Mouse (Mus musculus) kidney, embryonic 16.5 days (tissue): ENCODE results near the gene Ncoa1. TPM values are rescaled to one million over a fixed set of nuclear protein-coding genes. Genes with fewer than 3 reads are reported as not detected.
"Not testable (repeated sequence)": the region's sequence is repeated elsewhere in the genome, so short reads cannot be mapped to it uniquely, and the experiment has no call there.

Source experiments
- ATAC-seq: fragments of 200-750 bp; cut with Nextera tagmentation; 2 replicates; pipeline ENCODE4 v1.8.0; 2017; ENCODE audit warnings: moderate TSS enrichment; ENCODE audit not compliant: low FRiP score, low TSS enrichment
- H3K27ac ChIP-seq: fragments of 300-500 bp; sonication (generic); 2 replicates; pipeline ENCODE4 v1.5.1; 2014; ENCODE audit warnings: low read length
- H3K27me3 ChIP-seq: fragments of 300-500 bp; sonication (generic); 2 replicates; pipeline ENCODE4 v1.6.1; 2014; ENCODE audit warnings: low read length, control low read depth, mixed read lengths; ENCODE audit not compliant: insufficient read depth
- H3K36me3 ChIP-seq: fragments of 300-500 bp; sonication (generic); 2 replicates; pipeline ENCODE4 v1.6.1; 2014; ENCODE audit warnings: low read length, control low read depth, mixed read lengths; ENCODE audit not compliant: insufficient read depth
- H3K4me1 ChIP-seq: fragments of 300-500 bp; sonication (generic); 2 replicates; pipeline ENCODE4 v1.6.1; 2014; ENCODE audit warnings: low read length, control low read depth, mixed read lengths; ENCODE audit not compliant: insufficient read depth
- H3K4me2 ChIP-seq: fragments of 300-500 bp; sonication (generic); replicated peaks from 2 replicates; pipeline ENCODE4 v1.6.1; 2014; ENCODE audit warnings: low read depth, low read length
- H3K4me3 ChIP-seq: fragments of 300-500 bp; sonication (generic); 2 replicates; pipeline ENCODE4 v1.5.1; 2014; ENCODE audit warnings: mild to moderate bottlenecking, low read length
- H3K9ac ChIP-seq: fragments of 300-500 bp; sonication (generic); replicated peaks from 2 replicates; pipeline ENCODE4 v1.6.1; 2014; ENCODE audit warnings: low read length
- H3K9me3 ChIP-seq: fragments of 300-500 bp; sonication (generic); 2 replicates; pipeline ENCODE4 v1.6.1; 2016; ENCODE audit warnings: low read length, control low read depth
- WGBS: fragments of 180-500 bp; shearing (Covaris S2); extraction: QIAGEN DNeasy Blood & Tissue Kit; methylation state at CpG from one replicate; pipeline ENCODE4 v1.1.7; 2014; 5-methylcytosine and 5-hydroxymethylcytosine counted together
- polyA plus RNA-seq: library from polyadenylated mRNA; unstranded; fragments of >200 nt; fragmentation: Nextera tagmentation; extraction: Ambion mirVana; gene quantifications from 2 replicates; pipeline ENCODE4 v1.2.1, GENCODE M21; 2015

The Ncoa1 gene
- polyA plus RNA-seq, 1 experiment from 2014 or later: 6.6 TPM

- H3K27me3 ChIP-seq: no peaks in the 10 kb centered on the region
- ATAC-seq: no peak
- H3K36me3 ChIP-seq: no peaks in the 10 kb centered on the region
- H3K4me1 ChIP-seq: no peaks in the 10 kb centered on the region
- WGBS: 80% methylated on average over 3 of the region's 3 CpGs
- H3K27ac ChIP-seq: no peak overlapping the region
- no peak overlapping the region for H3K4me2 ChIP-seq
- no peak overlapping the region for H3K9ac ChIP-seq
- H3K9me3 ChIP-seq: no peaks in the 10 kb centered on the region
- H3K4me3 ChIP-seq: no peak overlapping the region
Measured at GRCm38 (mm10) chr12:4383061-4383460, 93.9 kb downstream of the Ncoa1 start.

GRCm38 (mm10) chr12:4379298-4379957, 97.6 kb downstream of the Ncoa1 start:
- Histone ChIP-seq H3K4me3 (no peak overlapping the region), H3K9me3 (no peaks in the 10 kb centered on the region), H3K4me1 (no peaks in the 10 kb centered on the region), H3K27ac (no peak overlapping the region), H3K27me3 (no peaks in the 10 kb centered on the region), H3K4me2 (no peak overlapping the region), H3K36me3 (no peaks in the 10 kb centered on the region), H3K9ac (no peak overlapping the region)
- ATAC-seq: no peak
- WGBS: 46% methylated on average over 7 of the region's 7 CpGs

- Histone ChIP-seq H3K4me3 (no peak overlapping the region), H3K9me3 (no peaks in the 10 kb centered on the region), H3K9ac (no peak overlapping the region), H3K4me1 (no peaks in the 10 kb centered on the region), H3K4me2 (no peak overlapping the region), H3K27ac (no peak overlapping the region), H3K36me3 (no peaks in the 10 kb centered on the region), H3K27me3 (no peaks in the 10 kb centered on the region)
- ATAC-seq: no peak
- WGBS: 87% methylated on average over 4 of the region's 4 CpGs
Measured at GRCm38 (mm10) chr12:4376475-4376874, 100.5 kb downstream of the Ncoa1 start.

GRCm38 (mm10) chr12:4374816-4375493, 102.0 kb downstream of the Ncoa1 start:
- H3K4me3 ChIP-seq: no peak overlapping the region
- ATAC-seq: no peak
- WGBS: 66% methylated on average over 6 of the region's 6 CpGs
- H3K9me3 ChIP-seq: no peaks in the 10 kb centered on the region
- H3K36me3 ChIP-seq: no peaks in the 10 kb centered on the region
- H3K27me3 ChIP-seq: no peaks in the 10 kb centered on the region
- H3K4me2 ChIP-seq: no peak overlapping the region
- H3K9ac ChIP-seq: no peak overlapping the region
- H3K4me1 ChIP-seq: no peaks in the 10 kb centered on the region
- H3K27ac ChIP-seq: no peak overlapping the region

GRCm38 (mm10) chr12:4371406-4371805, 105.6 kb downstream of the Ncoa1 start:
- H3K9ac ChIP-seq: no peak overlapping the region
- H3K27me3 ChIP-seq: no peaks in the 10 kb centered on the region
- no peaks in the 10 kb centered on the region for H3K4me1 ChIP-seq
- H3K4me2 ChIP-seq: no peak overlapping the region
- H3K9me3 ChIP-seq: no peaks in the 10 kb centered on the region
- H3K36me3 ChIP-seq: no peaks in the 10 kb centered on the region
- 51% methylated on average over 1 of the region's 1 CpGs for WGBS
- no peak overlapping the region for H3K4me3 ChIP-seq
- H3K27ac ChIP-seq: no peak overlapping the region
- ATAC-seq: no peak

- WGBS: 92% methylated on average over 1 of the region's 1 CpGs
Measured at GRCm38 (mm10) chr12:4365951-4366350, 111.0 kb downstream of the Ncoa1 start.

GRCm38 (mm10) chr12:4359475-4359874, 117.5 kb downstream of the Ncoa1 start:
- Histone ChIP-seq H3K9me3 (no peaks in the 10 kb centered on the region), H3K4me2 (no peak overlapping the region), H3K27ac (no peak overlapping the region), H3K27me3 (no peaks in the 10 kb centered on the region), H3K4me3 (no peak overlapping the region), H3K4me1 (no peaks in the 10 kb centered on the region), H3K36me3 (no peaks in the 10 kb centered on the region), H3K9ac (no peak overlapping the region)
- ATAC-seq: no peak
- WGBS: 25% methylated on average over 1 of the region's 1 CpGs

More at GRCm38 (mm10) chr12:4365951-4366350, 111.0 kb downstream of the Ncoa1 start:
- Histone ChIP-seq H3K9ac (no peak overlapping the region), H3K4me2 (no peak overlapping the region), H3K4me3 (no peak overlapping the region), H3K9me3 (no peaks in the 10 kb centered on the region), H3K27ac (no peak overlapping the region), H3K4me1 (no peaks in the 10 kb centered on the region), H3K27me3 (no peaks in the 10 kb centered on the region), H3K36me3 (no peaks in the 10 kb centered on the region)
- no peak for ATAC-seq

GRCm38 (mm10) chr12:4358653-4359052, 118.3 kb downstream of the Ncoa1 start:
- not testable (repeated sequence) for H3K4me2 ChIP-seq, H3K9ac ChIP-seq, H3K4me1 ChIP-seq, H3K4me3 ChIP-seq, ATAC-seq, H3K27me3 ChIP-seq, H3K9me3 ChIP-seq, H3K27ac ChIP-seq, H3K36me3 ChIP-seq
- WGBS: 72% methylated on average over 2 of the region's 2 CpGs

GRCm38 (mm10) chr12:4358100-4358499, 118.9 kb downstream of the Ncoa1 start:
- Histone ChIP-seq H3K4me2 (no peak overlapping the region), H3K4me1 (no peaks in the 10 kb centered on the region), H3K9me3 (no peaks in the 10 kb centered on the region), H3K36me3 (no peaks in the 10 kb centered on the region), H3K27ac (no peak overlapping the region), H3K4me3 (no peak overlapping the region), H3K9ac (no peak overlapping the region), H3K27me3 (no peaks in the 10 kb centered on the region)
- ATAC-seq: no peak
- 90% methylated on average over 4 of the region's 4 CpGs for WGBS

GRCm38 (mm10) chr12:4356834-4357445, 120.0 kb downstream of the Ncoa1 start:
- H3K27me3 ChIP-seq: no peaks in the 10 kb centered on the region
- H3K4me2 ChIP-seq: no peak overlapping the region
- no peak for ATAC-seq
- no peak overlapping the region for H3K27ac ChIP-seq
- H3K36me3 ChIP-seq: no peaks in the 10 kb centered on the region
- no peaks in the 10 kb centered on the region for H3K4me1 ChIP-seq
- no peaks in the 10 kb centered on the region for H3K9me3 ChIP-seq
- WGBS: 77% methylated on average over 5 of the region's 5 CpGs
- no peak overlapping the region for H3K9ac ChIP-seq
- no peak overlapping the region for H3K4me3 ChIP-seq
